Mouse (Mus musculus) G1E (cell line): Measurements from ENCODE around the gene Arid3c.

Experiments
- CTCF ChIP-seq: IDR thresholded peaks from 2 replicates; pipeline ENCODE4 v1.5.1; 2012; ENCODE audit warnings: low read depth, low read length, inconsistent platforms, mixed read lengths
- GATA1 ChIP-seq: IDR thresholded peaks from 2 replicates; pipeline ENCODE4 v1.6.1; 2012; ENCODE audit warnings: borderline replicate concordance, low read length, inconsistent platforms, mixed read lengths
- GATA2 ChIP-seq: IDR thresholded peaks from 2 replicates; pipeline ENCODE4 v1.6.1; 2012; ENCODE audit warnings: low read depth, low read length, inconsistent platforms, borderline replicate concordance

DNA sequence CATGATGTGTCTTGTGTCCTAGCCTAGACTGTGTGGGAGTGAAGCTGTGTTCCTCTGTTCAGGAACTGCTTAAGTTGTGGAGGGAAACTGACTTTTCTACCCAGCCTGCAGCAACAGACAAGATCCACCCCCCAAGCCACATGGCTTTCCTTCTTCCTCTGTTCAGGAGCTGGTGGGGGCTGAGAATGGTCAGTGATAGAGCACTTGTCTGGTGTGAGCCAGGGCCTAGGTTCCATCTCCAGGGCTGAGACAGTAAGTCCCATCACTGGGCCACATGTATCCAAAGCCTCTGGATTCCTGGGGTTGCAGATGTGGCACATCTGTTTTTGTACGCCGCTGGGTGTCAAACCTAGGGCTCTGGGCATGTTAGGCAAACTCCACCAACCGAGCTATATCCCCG is 30.0 kb upstream of the Arid3c start:
- TF ChIP-seq CTCF (no peak), GATA2 (no peak), GATA1 (no peak)
